Mouse (Mus musculus): ENCODE data around the gene Isl1.

GRCm38 (mm10) chr13:116294734-116295133 is 14.8 kb downstream of the Isl1 start:
- no peak for TF ChIP-seq CTCF (IDR thresholded peaks at IDR 0.05; ENCODE audit: low read depth)
- no peak for TF ChIP-seq EP300 (IDR thresholded peaks at IDR 0.05; ENCODE audit: low read depth)

Data from liver, postnatal 0 days (tissue).